Mouse (Mus musculus) layer of hippocampus, postnatal 36 days (tissue): Measurements from ENCODE around the gene Cd101. TPM values are rescaled to one million over a fixed set of nuclear protein-coding genes. Genes with fewer than 3 reads are reported as not detected.
A peak's percentile ranks its signal among the peaks of the same experiment; 100 is the strongest.

Experiments used
- DNase-seq, 2 experiments: peaks; one replicate each; pipeline ENCODE4 v3.0.0; 2022
- total RNA-seq, 2 experiments: library from RNA; stranded (reverse); gene quantifications; 2 replicates each; pipeline ENCODE4 v1.2.3; 2021

Gene Cd101
- total RNA-seq, 2 experiments from 2014 or later: 0.25 to 0.48 TPM

- DNase-seq: no peak
These were observed 12.6 kb upstream of the Cd101 start for GRCm38 (mm10) chr3:101041997-101042396.

- no peak for DNase-seq
These were observed 8.7 kb upstream of the Cd101 start for GRCm38 (mm10) chr3:101037984-101038545.

DNA sequence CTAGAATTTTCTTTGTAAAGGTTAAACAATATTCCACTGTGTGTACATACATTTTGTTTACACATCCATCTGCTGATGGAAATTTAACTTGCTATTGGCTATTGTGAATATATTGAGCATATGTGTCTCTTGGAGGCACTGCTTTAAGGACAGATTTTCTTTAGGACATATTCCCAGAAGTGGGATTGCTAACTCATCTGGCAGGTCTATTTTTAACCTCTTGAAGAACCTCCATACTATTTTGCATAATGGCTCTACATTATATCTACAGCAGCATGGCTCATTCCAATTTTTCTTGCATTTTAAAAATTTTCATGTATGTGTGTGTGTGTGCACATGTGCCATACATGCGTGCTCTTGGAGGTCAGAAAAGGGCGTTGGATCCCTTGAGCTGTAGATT, 6.6 kb upstream of the Cd101 start:
- DNase-seq: no peak

- DNase-seq: no peak
These were observed 5.2 kb upstream of the Cd101 start for GRCm38 (mm10) chr3:101034509-101034908.

DNA sequence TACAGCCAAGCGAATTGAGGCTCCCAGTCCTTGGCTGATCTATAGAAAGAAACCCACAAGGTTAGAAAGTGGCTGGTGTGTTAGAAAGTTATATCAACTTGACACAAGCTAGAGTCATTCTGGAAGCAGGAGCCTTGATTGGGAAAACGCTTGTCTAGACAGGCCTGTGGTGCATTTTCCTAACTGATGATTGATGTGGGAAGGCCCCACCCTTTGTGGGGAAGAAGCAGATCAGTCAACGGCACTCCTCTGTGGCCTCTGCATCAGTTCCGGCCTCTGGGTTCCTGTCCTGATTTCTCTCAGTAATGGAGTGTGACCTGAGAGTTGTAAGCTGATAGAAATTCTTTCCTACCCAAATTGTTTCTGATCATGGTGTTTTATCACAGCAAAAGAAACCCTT, 4.3 kb upstream of the Cd101 start:
- DNase-seq: no peak

DNA sequence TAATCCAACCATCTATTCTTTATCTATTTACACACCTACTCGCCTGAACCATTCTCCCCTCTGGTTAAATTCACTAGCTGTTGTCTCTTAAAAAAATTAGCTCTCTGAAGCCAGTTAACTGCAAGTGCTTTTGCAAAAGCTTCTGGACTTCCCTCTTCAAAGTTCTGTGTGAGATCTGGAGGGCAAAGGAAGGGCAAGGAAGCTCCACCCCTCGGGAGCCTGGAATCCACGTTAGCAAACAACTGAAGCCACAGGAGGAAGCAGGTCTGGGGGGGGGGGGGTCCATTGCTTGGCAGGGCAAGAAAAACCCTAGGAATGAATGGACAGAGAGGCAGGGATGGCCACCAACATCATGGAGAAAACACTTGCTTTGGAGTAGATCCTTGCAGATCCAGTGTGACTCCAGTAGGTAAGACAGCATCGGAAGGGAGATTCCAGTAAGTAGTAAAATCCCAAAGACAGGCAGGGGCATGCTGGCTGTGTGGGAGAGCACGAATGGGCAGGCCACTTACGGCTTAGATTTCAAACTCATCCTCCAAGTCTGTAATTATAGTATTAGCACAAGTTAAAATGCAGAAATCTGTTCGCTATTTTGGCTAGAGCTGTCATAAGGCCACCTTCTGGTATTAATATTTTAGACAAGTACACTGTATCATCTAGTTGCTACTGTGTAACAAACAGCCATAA, 2.2 kb upstream of the Cd101 start:
- no peak for DNase-seq

DNA sequence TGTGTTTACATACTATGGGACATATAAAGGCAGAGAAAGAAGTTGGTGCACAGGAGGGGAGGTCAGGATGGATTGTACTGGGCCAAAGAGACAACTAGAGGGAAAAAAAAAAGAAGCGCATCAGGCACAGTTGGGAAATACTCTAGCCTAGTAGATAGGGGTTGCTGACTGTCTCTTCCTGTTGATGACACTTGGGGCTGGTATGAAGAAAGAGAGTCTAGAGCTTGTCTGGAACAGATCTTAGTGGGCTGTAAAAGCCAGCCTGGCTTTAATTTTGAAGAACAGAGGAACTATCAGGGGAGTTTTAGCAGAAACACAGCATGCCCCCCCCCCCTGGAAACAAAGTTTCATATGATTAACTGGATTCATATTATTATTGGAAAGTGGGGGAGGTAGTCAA, 1.3 kb upstream of the Cd101 start:
- no peak for DNase-seq

DNA sequence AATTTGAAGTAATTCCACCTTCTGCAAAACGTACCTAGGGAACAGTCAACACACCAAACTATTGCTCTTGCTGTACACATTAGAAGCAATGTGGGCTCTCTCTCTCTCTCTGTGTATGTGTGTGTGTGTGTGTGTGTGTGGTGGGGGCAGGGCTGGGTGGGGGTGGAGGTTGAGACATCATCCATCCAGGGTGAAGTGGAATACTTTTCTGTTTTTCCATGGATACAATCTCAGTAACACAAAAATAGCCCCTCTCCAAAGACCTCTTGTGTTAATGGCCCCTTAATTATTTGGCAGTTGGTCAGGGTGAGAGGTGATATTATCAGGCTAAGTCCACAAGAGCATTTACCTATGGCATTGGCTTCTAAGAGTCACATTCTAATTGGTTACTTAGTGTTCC, 2.6 kb downstream of the Cd101 start:
- no peak for DNase-seq

DNA sequence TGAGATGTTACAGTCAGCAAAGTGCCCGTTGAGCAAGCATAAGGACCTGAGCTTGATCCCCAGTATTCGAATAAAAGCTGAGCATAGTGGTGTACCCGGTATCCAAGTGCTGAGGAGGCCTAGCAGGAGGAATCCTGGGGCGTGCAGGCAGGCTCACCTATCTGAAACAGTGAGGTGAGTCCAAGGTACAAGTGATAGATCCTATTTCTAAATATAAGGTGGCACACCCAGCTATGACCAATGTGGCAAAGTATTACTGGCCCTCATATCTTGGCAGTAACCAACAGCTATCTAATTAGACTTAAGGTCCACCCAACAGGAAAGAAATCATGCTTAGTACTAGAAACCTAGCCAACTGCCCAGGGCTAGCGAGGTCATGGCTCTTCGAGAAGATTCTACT, 6.4 kb downstream of the Cd101 start:
- no peak for DNase-seq

DNA sequence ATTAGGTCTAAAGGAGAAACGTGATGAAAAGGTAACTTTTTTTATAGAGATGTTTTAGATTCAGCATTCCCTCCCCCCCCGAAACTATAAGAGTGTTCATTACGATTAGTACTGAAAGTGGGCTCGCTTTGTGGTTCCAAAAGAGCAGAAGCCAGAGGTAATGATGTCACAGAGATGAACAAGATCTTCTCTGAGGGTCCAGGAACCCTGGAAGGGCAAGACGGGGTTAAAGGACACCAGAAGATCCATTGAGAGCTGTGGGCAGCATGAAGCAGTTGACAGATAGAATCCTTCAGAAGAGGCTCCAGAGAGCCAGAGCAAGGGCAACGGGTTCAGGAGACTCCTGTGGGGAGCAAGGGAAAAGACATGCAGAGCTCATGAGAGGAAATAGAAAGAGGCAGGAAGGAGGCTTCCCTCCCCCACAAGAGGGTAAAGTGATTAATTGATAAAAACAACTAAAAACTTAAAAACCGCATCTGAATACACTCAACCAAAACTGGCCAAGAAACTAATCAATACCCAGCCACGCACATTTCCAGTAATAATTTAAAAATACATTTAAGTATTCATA, 7.8 kb downstream of the Cd101 start:
- no peak for DNase-seq

GRCm38 (mm10) chr3:101021073-101021472, 8.3 kb downstream of the Cd101 start:
- DNase-seq: no peak

GRCm38 (mm10) chr3:101018494-101018893, 10.9 kb downstream of the Cd101 start:
- DNase-seq: no peak

- no peak for DNase-seq
These were observed 13.3 kb downstream of the Cd101 start for GRCm38 (mm10) chr3:101016050-101016449.

DNA sequence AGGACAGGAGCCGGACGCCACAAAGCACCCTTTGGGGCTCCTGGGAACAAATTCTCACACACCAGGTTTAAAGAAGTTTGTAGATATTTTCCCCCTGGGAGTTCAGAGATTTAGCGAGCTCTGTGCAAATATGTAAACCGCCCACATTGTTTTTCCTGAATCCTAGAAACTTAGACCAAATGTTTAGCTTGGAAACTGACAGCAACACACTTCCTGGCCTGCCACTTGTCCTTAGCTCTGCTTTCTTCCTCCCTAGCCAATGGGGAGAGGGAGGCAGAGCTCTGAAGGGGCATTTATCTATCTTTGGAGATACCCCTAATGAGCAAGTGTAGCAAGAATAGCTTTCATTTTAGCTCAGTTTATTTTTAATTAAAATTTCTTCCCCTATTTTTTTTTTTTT, 14.1 kb downstream of the Cd101 start:
- no peak for DNase-seq

DNA sequence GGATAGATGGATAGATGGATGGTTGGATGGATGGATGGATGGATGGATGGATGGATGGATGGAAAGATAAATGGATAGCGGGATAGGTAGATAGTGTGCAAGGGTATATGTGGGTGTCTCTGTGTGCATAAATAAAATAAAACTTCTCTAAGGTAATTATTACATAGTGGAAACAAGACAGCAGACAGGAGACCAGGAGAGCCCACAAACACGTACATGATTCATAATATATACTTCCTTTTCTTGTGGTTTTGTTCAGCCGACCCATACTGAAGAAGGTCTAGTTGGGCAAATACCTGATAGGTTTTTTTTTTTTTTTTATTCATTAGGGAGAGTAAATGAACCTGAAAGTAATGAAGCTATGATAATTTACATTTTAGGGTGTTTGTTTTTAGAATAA, 15.8 kb downstream of the Cd101 start:
- no peak for DNase-seq

DNA sequence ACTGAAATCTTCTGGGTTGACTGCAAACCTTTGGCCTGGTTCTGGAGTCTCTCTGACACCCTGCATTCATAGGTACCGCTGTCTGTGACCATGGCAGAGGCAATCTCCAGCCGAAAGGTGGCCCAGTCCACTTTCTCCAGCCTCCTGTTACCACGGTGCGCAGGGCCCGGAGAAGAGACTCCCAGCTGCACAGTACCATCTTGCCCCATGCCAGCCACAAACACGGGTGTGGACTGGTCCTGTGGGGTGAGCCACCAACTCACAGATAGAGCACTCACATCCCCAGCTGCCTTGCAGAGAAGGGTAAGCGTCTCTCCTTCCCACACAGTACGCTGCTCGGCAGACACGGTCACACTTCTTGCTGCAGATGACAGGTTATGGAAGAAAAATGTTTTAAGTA, 16.4 kb downstream of the Cd101 start:
- no peak for DNase-seq

DNA sequence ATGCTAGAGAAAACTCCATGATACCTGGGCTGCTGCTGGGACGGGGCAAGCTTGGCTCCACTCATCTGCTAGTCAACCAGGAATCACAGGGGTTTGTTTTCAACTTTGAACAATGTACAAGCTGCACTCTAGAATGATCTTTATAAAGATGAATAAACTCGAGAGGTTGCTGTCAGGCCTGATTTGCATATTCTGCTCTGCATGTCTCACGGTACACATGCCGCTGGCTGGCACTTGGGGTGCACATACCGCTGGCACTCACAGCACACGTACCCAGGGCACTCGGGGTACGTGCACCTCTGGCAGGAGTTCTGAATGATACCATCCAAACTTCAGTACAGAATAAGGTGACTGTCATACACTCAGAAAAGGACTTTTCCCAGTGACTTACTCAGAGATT, 16.8 kb downstream of the Cd101 start:
- DNase-seq: no peak

- DNase-seq: peak; percentile 34 to 36
These were observed 17.2 kb downstream of the Cd101 start for GRCm38 (mm10) chr3:101012131-101012571.

GRCm38 (mm10) chr3:101011203-101011600, 18.2 kb downstream of the Cd101 start:
- DNase-seq: no peak

- DNase-seq: no peak
These were observed 18.7 kb downstream of the Cd101 start for GRCm38 (mm10) chr3:101010589-101011202.

GRCm38 (mm10) chr3:101007112-101007782, 22.1 kb downstream of the Cd101 start:
- DNase-seq: no peak

DNA sequence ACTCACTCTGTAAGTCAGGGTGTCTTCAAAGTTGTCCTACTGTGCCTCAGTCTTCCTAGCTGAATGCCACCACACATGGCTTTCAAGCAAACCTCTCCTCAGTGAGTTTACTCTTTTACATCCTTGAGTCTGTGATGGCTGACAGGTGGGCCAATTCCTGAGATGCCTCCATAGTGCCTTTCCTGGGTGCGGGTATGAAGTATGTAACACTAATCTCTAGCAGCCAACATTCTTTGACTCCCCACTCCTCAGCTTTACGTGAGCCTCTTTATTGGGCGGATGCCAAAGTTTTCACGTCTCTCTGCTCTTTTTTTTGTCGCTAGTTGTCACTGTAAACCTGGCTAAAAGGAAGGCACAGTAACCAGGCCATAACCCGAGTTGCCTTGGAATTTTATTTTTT, 24.0 kb downstream of the Cd101 start:
- DNase-seq: no peak
